Mouse (Mus musculus): ENCODE measurements around the gene Glb1l2. TPM values are rescaled to one million over a fixed set of nuclear protein-coding genes. Genes with fewer than 3 reads are reported as not detected.

Gene Glb1l2
- total and polyA plus RNA-seq, 3 experiments: 0.44 TPM; not detected in 2

DNA sequence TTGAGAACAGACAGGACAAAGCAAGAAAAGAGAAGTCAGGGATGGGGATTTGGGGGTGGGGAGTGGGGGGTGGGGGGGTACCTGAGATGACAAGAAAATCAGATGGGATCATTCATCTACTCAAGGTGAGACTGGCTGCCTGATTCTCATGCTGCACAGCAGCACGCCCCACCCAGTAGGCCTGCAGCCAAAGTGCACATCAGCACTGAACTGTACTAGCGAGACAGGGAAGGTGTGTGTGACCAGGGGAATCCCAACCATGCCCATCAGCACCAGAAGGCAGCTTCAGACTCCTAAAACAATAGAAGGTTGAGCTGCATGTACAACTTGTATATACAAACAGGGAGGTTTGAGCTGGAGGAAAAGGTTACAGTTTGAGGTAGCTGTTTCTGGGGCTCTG, 30.6 kb downstream of the Glb1l2 start:
- no peak for DNase-seq (ENCODE audit: low spot score)
- no peaks in the 10 kb centered on the region for H3K27me3 ChIP-seq (ENCODE audit: insufficient read depth, low read length)
- TF ChIP-seq GATA2 (IDR thresholded peaks at IDR 0.05; ENCODE audit: borderline replicate concordance, low read depth, low read length): no peak
- no peak for TF ChIP-seq POLR2AphosphoS5 (IDR thresholded peaks at IDR 0.05; ENCODE audit: insufficient replicate concordance, low read depth, low read length)
- TF ChIP-seq CTCF (IDR thresholded peaks at IDR 0.05; ENCODE audit: low read depth, low read length): no peak
- TF ChIP-seq GATA1 (IDR thresholded peaks at IDR 0.05; ENCODE audit: borderline replicate concordance, low read length): no peak
- no peak for TF ChIP-seq TAL1 (conservative IDR thresholded peaks at IDR 0.05; ENCODE audit: low read depth, low read length)
- no peak for ATAC-seq (ENCODE audit: extremely low read depth, insufficient number of reproducible peaks, low FRiP score, poor library complexity, severe bottlenecking)
- H3K4me3 ChIP-seq (ENCODE audit: low read depth, low read length): no peak overlapping the region
- no peaks in the 10 kb centered on the region for H3K36me3 ChIP-seq (replicated peaks)
- no peaks in the 10 kb centered on the region for H3K9me3 ChIP-seq (replicated peaks)
- no peaks in the 10 kb centered on the region for H3K4me1 ChIP-seq (ENCODE audit: insufficient read depth, low read depth, low read length)

DNA sequence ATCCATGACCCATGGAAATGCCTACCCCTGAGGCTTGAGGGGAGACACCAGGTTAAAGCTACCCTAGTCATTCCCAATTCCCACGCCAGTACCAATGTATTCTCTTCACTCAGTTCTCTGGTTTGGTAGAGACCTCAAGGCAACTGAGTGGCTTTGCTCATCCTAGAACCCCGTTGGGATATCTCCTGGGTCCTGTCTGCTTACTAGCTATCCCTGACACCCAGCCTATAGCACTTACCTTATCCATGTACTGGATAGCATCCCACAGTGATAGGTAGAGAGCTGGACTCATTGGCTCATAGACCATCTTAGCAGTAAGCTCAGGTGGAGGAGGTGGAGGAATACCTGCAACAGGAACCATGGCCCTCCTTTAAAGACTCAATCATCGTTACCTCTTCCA, 38.1 kb downstream of the Glb1l2 start:
- Histone ChIP-seq H3K9me3 (replicated peaks) (no peaks in the 10 kb centered on the region), H3K4me3 (ENCODE audit: low read depth, low read length) (no peak overlapping the region)
- TF ChIP-seq GATA1 (IDR thresholded peaks at IDR 0.05; ENCODE audit: borderline replicate concordance, low read length) (no peak), POLR2AphosphoS5 (IDR thresholded peaks at IDR 0.05; ENCODE audit: insufficient replicate concordance, low read depth, low read length) (no peak), TAL1 (conservative IDR thresholded peaks at IDR 0.05; ENCODE audit: low read depth, low read length) (no peak), CTCF (IDR thresholded peaks at IDR 0.05; ENCODE audit: low read depth, low read length) (no peak), GATA2 (IDR thresholded peaks at IDR 0.05; ENCODE audit: borderline replicate concordance, low read depth, low read length) (no peak)

DNA sequence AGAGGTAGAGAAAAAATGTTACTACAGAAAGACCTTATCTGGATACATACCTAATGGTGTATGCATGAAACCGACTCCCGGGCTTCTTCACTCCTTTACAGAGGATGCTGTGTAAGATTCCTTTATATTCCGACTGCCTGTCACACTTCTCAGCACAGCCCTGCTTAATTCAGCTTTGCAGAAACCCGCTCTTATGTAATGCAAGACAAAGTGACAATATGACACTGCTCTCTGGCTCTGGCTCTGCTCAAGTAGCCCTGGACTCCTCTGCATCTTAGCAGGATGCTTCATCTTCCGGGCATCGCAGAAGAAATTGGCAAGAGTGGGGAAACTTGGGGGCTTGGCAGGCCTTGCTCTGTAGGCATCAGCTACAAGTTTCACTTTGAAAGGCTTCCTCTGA, 43.8 kb downstream of the Glb1l2 start:
- no peaks in the 10 kb centered on the region for H3K9me3 ChIP-seq (replicated peaks)
- H3K4me1 ChIP-seq (ENCODE audit: insufficient read depth, low read depth, low read length): no peaks in the 10 kb centered on the region
- no peak overlapping the region for H3K4me3 ChIP-seq (ENCODE audit: low read depth, low read length)
- DNase-seq (ENCODE audit: low spot score): no peak
- no peak for ATAC-seq (ENCODE audit: extremely low read depth, insufficient number of reproducible peaks, low FRiP score, poor library complexity, severe bottlenecking)
- H3K36me3 ChIP-seq (replicated peaks): no peaks in the 10 kb centered on the region
- TF ChIP-seq TAL1 (conservative IDR thresholded peaks at IDR 0.05; ENCODE audit: low read depth, low read length) (no peak), CTCF (IDR thresholded peaks at IDR 0.05; ENCODE audit: low read depth, low read length) (no peak), GATA1 (IDR thresholded peaks at IDR 0.05; ENCODE audit: borderline replicate concordance, low read length) (no peak), POLR2AphosphoS5 (IDR thresholded peaks at IDR 0.05; ENCODE audit: insufficient replicate concordance, low read depth, low read length) (no peak), GATA2 (IDR thresholded peaks at IDR 0.05; ENCODE audit: borderline replicate concordance, low read depth, low read length) (no peak)
- H3K27me3 ChIP-seq (ENCODE audit: insufficient read depth, low read length): no peaks in the 10 kb centered on the region

More for the DNA sequence above, 38.1 kb downstream of the Glb1l2 start:
- DNase-seq (ENCODE audit: low spot score): no peak
- Histone ChIP-seq H3K36me3 (replicated peaks) (no peaks in the 10 kb centered on the region), H3K27me3 (ENCODE audit: insufficient read depth, low read length) (no peaks in the 10 kb centered on the region), H3K4me1 (ENCODE audit: insufficient read depth, low read depth, low read length) (no peaks in the 10 kb centered on the region)
- ATAC-seq (ENCODE audit: extremely low read depth, insufficient number of reproducible peaks, low FRiP score, poor library complexity, severe bottlenecking): no peak

DNA sequence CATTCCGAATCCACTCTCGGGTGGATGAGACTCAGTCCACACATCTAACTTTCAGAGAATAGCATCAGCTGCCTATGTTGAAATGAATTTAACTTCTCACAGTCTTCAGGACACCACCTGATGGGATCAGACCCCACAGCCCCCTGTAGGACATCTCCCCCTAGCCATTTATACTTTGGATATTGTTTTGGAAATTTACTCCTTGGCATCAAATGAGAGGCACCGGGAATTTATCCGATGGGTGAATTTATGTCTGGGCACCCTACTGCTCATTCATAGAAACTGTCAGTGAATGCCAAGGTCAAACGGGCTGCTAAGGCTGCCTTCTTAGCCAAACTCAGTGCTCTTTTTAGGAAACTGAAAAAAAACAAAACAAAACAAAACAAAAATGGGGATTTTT, 45.7 kb downstream of the Glb1l2 start:
- no peak for DNase-seq (ENCODE audit: low spot score)
- TF ChIP-seq TAL1 (conservative IDR thresholded peaks at IDR 0.05; ENCODE audit: low read depth, low read length) (no peak), CTCF (IDR thresholded peaks at IDR 0.05; ENCODE audit: low read depth, low read length) (no peak), GATA2 (IDR thresholded peaks at IDR 0.05; ENCODE audit: borderline replicate concordance, low read depth, low read length) (no peak)
- H3K4me1 ChIP-seq (ENCODE audit: insufficient read depth, low read depth, low read length): no peaks in the 10 kb centered on the region; the same call in 1 of the 2 replicates
- H3K9me3 ChIP-seq (replicated peaks): peaks cover 4% of the 10 kb centered on the region
- H3K36me3 ChIP-seq (replicated peaks): no peaks in the 10 kb centered on the region
- ATAC-seq (ENCODE audit: extremely low read depth, insufficient number of reproducible peaks, low FRiP score, poor library complexity, severe bottlenecking): no peak
- H3K27me3 ChIP-seq (ENCODE audit: insufficient read depth, low read length): no peaks in the 10 kb centered on the region
- H3K4me3 ChIP-seq (ENCODE audit: low read depth, low read length): no peak overlapping the region

DNA sequence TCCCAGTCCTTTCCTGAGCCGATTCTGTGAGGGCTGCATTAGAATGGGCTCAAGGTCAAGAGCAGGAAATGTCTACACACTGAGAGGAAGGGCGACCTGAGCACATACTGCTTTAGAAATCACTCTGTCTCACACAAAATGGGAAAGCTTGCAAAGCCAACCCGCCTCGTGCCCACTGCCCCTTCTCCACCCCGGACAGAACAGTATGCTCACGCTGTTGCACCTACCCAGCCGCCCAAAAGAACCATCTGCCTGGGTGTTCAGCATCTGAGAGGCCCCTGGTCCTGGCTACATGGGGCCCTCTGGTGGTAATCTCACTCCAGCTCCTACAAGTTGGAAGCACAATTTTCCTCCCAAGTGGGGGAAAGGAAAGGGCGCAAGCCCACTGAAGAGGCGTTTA, 46.2 kb downstream of the Glb1l2 start:
- no peak for TF ChIP-seq GATA1 (IDR thresholded peaks at IDR 0.05; ENCODE audit: borderline replicate concordance, low read length)
- no peak for TF ChIP-seq CTCF (IDR thresholded peaks at IDR 0.05; ENCODE audit: low read depth, low read length)
- TF ChIP-seq GATA2 (IDR thresholded peaks at IDR 0.05; ENCODE audit: borderline replicate concordance, low read depth, low read length): no peak
- TF ChIP-seq POLR2AphosphoS5 (IDR thresholded peaks at IDR 0.05; ENCODE audit: insufficient replicate concordance, low read depth, low read length): no peak
- no peak for TF ChIP-seq TAL1 (conservative IDR thresholded peaks at IDR 0.05; ENCODE audit: low read depth, low read length)
- H3K4me3 ChIP-seq (ENCODE audit: low read depth, low read length): no peak overlapping the region
- H3K4me1 ChIP-seq (ENCODE audit: insufficient read depth, low read depth, low read length): no peaks in the 10 kb centered on the region; the same call in 1 of the 2 replicates
- ATAC-seq (ENCODE audit: extremely low read depth, insufficient number of reproducible peaks, low FRiP score, poor library complexity, severe bottlenecking): no peak
- no peak for DNase-seq (ENCODE audit: low spot score)
- no peaks in the 10 kb centered on the region for H3K27me3 ChIP-seq (ENCODE audit: insufficient read depth, low read length)
- H3K36me3 ChIP-seq (replicated peaks): no peaks in the 10 kb centered on the region
- peaks cover 7% of the 10 kb centered on the region for H3K9me3 ChIP-seq (replicated peaks)

DNA sequence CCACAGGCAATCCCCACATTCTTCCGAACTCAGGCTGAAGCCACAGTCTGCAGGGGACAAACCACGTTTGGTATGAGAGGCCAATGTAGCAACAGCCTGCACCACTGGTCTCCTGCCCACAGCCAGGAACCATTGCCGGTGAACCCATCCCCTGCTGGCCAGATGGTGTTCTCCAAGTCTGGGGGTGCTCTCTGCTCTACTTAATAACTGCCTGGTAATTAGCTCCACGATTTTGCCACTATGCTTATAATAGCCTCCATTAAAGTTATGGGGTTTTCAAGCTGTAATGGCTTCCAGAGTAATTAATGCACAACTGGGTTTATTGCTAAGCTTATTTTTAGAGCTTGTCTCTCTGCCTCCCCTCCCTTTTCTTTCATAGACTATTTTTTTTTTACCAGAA, 57.4 kb downstream of the Glb1l2 start:
- H3K27me3 ChIP-seq (ENCODE audit: insufficient read depth, low read length): no peaks in the 10 kb centered on the region
- no peak for ATAC-seq (ENCODE audit: extremely low read depth, insufficient number of reproducible peaks, low FRiP score, poor library complexity, severe bottlenecking)
- H3K4me3 ChIP-seq (ENCODE audit: low read depth, low read length): no peak overlapping the region
- no peaks in the 10 kb centered on the region for H3K36me3 ChIP-seq (replicated peaks)
- no peak for DNase-seq (ENCODE audit: low spot score)
- H3K4me1 ChIP-seq (ENCODE audit: insufficient read depth, low read depth, low read length): no peaks in the 10 kb centered on the region
- no peak for TF ChIP-seq CTCF (IDR thresholded peaks at IDR 0.05; ENCODE audit: low read depth, low read length)
- no peak for TF ChIP-seq TAL1 (conservative IDR thresholded peaks at IDR 0.05; ENCODE audit: low read depth, low read length)
- peaks cover 7% of the 10 kb centered on the region for H3K9me3 ChIP-seq (replicated peaks)

DNA sequence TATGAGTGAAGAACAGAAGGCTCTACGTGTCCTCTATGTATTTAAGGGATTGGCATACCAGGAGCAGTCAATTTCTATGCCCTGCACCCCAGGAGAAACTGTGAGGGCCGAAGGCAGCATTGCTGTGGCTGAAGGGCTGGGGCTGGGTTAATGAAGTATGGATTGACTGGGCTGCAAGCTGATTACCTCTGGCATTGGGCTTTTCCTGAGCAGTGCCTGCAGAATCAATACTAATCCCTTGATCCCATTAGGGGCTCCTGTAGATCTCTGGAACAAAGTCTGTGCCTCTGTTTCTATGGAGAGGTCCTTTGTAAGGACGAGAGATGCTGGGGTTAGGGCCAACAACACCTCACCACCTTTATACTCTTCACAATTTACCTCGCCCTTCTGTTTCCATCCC, 59.1 kb downstream of the Glb1l2 start:
- Histone ChIP-seq H3K4me1 (ENCODE audit: insufficient read depth, low read depth, low read length) (no peaks in the 10 kb centered on the region), H3K27me3 (ENCODE audit: insufficient read depth, low read length) (no peaks in the 10 kb centered on the region), H3K36me3 (replicated peaks) (no peaks in the 10 kb centered on the region), H3K9me3 (replicated peaks) (peaks cover 7% of the 10 kb centered on the region), H3K4me3 (ENCODE audit: low read depth, low read length) (no peak overlapping the region)
- no peak for ATAC-seq (ENCODE audit: extremely low read depth, insufficient number of reproducible peaks, low FRiP score, poor library complexity, severe bottlenecking)
- TF ChIP-seq GATA1 (IDR thresholded peaks at IDR 0.05; ENCODE audit: borderline replicate concordance, low read length): no peak
- TF ChIP-seq TAL1 (conservative IDR thresholded peaks at IDR 0.05; ENCODE audit: low read depth, low read length): no peak
- no peak for TF ChIP-seq GATA2 (IDR thresholded peaks at IDR 0.05; ENCODE audit: borderline replicate concordance, low read depth, low read length)
- no peak for TF ChIP-seq CTCF (IDR thresholded peaks at IDR 0.05; ENCODE audit: low read depth, low read length)
- DNase-seq (ENCODE audit: low spot score): no peak

Data from G1E (cell line).